Mouse (Mus musculus): ENCODE measurements around the gene Cyfip2. TPM values are rescaled to one million over a fixed set of nuclear protein-coding genes. Genes with fewer than 3 reads are reported as not detected.

Gene Cyfip2
- polyA plus RNA-seq, 1 experiment from 2014 or later, result 67.1 TPM

Other genes with a start within 250 kb of the Cyfip2 start
- not detected in 3 replicates for gene Nipal4, start 146.4 kb downstream of the Cyfip2 start, polyA plus RNA-seq (2018)
- gene Fndc9, start 77.3 kb downstream of the Cyfip2 start, polyA plus RNA-seq (2018), result not detected in 3 replicates
- 0.17 TPM in 1 of 3 replicates, not detected in the others for gene Itk, start 76.7 kb upstream of the Cyfip2 start, polyA plus RNA-seq (2018)
- gene Fam71b, start 83.7 kb upstream of the Cyfip2 start, polyA plus RNA-seq (2018), result not detected in 3 replicates
- 27.5 to 43.6 TPM (median 39.4 TPM) in 3 replicates for gene Med7, start 124.1 kb upstream of the Cyfip2 start, polyA plus RNA-seq (2018)
- gene Havcr2, start 142.1 kb upstream of the Cyfip2 start, polyA plus RNA-seq (2018), result 18.7 to 40.5 TPM (median 38.9 TPM) in 3 replicates
- gene Gm12169, start 211.4 kb upstream of the Cyfip2 start, polyA plus RNA-seq (2018), result not detected in 3 replicates

All from macrophage (primary cell).